Mouse (Mus musculus) limb, embryonic 10.5 days (tissue): ENCODE measurements at regions not wholly inside any gene's neighbourhood (a gene's known extent, or its start where the extent isn't known, plus 50 kb on each side); places are given as distances from the start of the nearest gene placed in this dataset.

Experiments used
- DNase-seq: peaks from one replicate; pipeline ENCODE4 v3.0.0-alpha.2; 2017; ENCODE audit warnings: low spot score
- H3K27ac ChIP-seq: fragments of 300-500 bp; sonication (generic); 2 replicates; pipeline ENCODE4 v1.5.1; 2016; ENCODE audit warnings: mild to moderate bottlenecking
- H3K27me3 ChIP-seq: fragments of 300-500 bp; sonication (generic); 2 replicates; pipeline ENCODE4 v1.6.1; 2016; ENCODE audit warnings: low read depth, mild to moderate bottlenecking; ENCODE audit not compliant: poor library complexity, severe bottlenecking
- H3K36me3 ChIP-seq: fragments of 300-500 bp; sonication (generic); 2 replicates; pipeline ENCODE4 v1.6.1; 2016; ENCODE audit warnings: mild to moderate bottlenecking, moderate library complexity
- H3K4me1 ChIP-seq: fragments of 300-500 bp; sonication (generic); 2 replicates; pipeline ENCODE4 v1.6.1; 2016
- H3K4me3 ChIP-seq: fragments of 300-500 bp; sonication (generic); 2 replicates; pipeline ENCODE4 v1.5.1; 2016; ENCODE audit warnings: mild to moderate bottlenecking, moderate library complexity
- H3K9me3 ChIP-seq: fragments of 300-500 bp; sonication (generic); replicated peaks from 2 replicates; pipeline ENCODE4 v1.6.1; 2016; ENCODE audit warnings: mild to moderate bottlenecking
- WGBS: fragments of 180-500 bp; shearing (Covaris S2); methylation state at CpG from one replicate; pipeline ENCODE4 v1.1.7; 2016; 5-methylcytosine and 5-hydroxymethylcytosine counted together

DNA sequence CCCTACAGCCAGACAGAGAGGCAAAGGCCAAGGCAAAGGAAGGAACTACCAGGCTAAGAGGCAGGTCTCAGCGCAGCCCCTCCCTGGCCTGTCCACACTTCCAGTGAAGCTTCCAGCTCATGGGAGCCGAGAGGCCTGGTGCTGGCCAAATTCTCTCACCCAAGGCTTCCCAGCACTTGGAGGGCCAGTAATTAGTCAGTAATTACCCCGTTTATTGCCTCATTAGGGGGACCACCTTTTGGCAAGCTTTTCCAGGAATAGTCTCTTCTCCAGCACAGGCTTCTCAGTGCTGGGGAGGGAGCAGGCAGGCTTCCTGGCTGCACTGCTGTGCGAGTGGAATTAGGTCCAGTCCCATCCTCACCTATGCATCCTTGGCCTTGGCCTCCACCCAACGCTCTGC lies 252.8 kb upstream of the Nxpe4 start:
- WGBS = 42% methylated on average over 5 of the region's 5 CpGs

GRCm38 (mm10) chr9:47910501-47910906 lies 251.3 kb upstream of the Nxpe4 start:
- Histone ChIP-seq H3K36me3 (no peaks in the 10 kb centered on the region), H3K9me3 (no peaks in the 10 kb centered on the region), H3K27me3 (peaks cover 21% of the 10 kb centered on the region), H3K27ac (no peak overlapping the region), H3K4me1 (peaks cover 21% of the 10 kb centered on the region), H3K4me3 (no peak overlapping the region)
- WGBS = 52% methylated on average over 6 of the region's 6 CpGs
- DNase-seq = no peak

More for the DNA sequence above, 252.8 kb upstream of the Nxpe4 start:
- no peaks in the 10 kb centered on the region for H3K9me3 ChIP-seq
- H3K4me1 ChIP-seq = peaks cover 35% of the 10 kb centered on the region
- peaks cover 21% of the 10 kb centered on the region for H3K27me3 ChIP-seq
- no peaks in the 10 kb centered on the region for H3K36me3 ChIP-seq
- H3K4me3 ChIP-seq = no peak overlapping the region
- no peak overlapping the region for H3K27ac ChIP-seq
- no peak for DNase-seq

DNA sequence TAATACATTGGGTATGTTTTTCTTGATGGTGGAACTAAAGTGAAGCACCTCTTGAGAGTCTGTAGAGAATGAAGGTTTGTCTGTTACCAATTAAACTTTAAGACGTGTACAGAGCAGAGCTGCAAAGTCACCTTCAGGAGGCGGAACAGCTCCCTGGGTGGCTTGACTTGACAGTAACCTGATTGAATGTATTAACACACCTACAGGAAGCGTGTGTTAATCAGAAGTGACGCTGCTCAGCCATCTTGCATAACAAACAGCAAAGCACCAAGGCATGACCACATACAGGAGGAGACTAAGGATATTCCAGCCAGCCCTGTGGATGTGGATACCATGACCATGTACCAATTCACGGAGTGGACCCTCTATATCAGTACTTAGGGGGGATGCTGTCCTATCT lies 249.0 kb upstream of the Nxpe4 start:
- Histone ChIP-seq H3K4me3 (no peak overlapping the region), H3K27me3 (peaks cover 21% of the 10 kb centered on the region), H3K9me3 (no peaks in the 10 kb centered on the region), H3K4me1 (peaks cover 16% of the 10 kb centered on the region), H3K27ac (no peak overlapping the region), H3K36me3 (no peaks in the 10 kb centered on the region)
- DNase-seq = no peak
- WGBS = 71% methylated on average over 5 of the region's 5 CpGs

GRCm38 (mm10) chr9:47935299-47935698 lies 226.5 kb upstream of the Nxpe4 start:
- H3K4me3 ChIP-seq = no peak overlapping the region
- peaks cover 26% of the 10 kb centered on the region for H3K4me1 ChIP-seq
- no peaks in the 10 kb centered on the region for H3K36me3 ChIP-seq
- no peaks in the 10 kb centered on the region for H3K27me3 ChIP-seq
- no peaks in the 10 kb centered on the region for H3K9me3 ChIP-seq
- WGBS = 80% methylated on average over 2 of the region's 2 CpGs
- DNase-seq = peak; percentile 41
- H3K27ac ChIP-seq = no peak overlapping the region

GRCm38 (mm10) chr9:47935957-47936457 lies 225.8 kb upstream of the Nxpe4 start:
- 84% methylated on average over 7 of the region's 7 CpGs for WGBS

GRCm38 (mm10) chr9:47938941-47939710 lies 222.7 kb upstream of the Nxpe4 start:
- H3K27ac ChIP-seq = no peak overlapping the region
- DNase-seq = no peak
- H3K27me3 ChIP-seq = no peaks in the 10 kb centered on the region
- peaks cover 27% of the 10 kb centered on the region for H3K4me1 ChIP-seq
- 82% methylated on average over 14 of the region's 14 CpGs for WGBS
- no peaks in the 10 kb centered on the region for H3K9me3 ChIP-seq
- no peak overlapping the region for H3K4me3 ChIP-seq
- no peaks in the 10 kb centered on the region for H3K36me3 ChIP-seq

More at GRCm38 (mm10) chr9:47935957-47936457, 225.8 kb upstream of the Nxpe4 start:
- Histone ChIP-seq H3K27ac (no peak overlapping the region), H3K4me1 (peaks cover 26% of the 10 kb centered on the region), H3K36me3 (no peaks in the 10 kb centered on the region), H3K4me3 (no peak overlapping the region), H3K9me3 (no peaks in the 10 kb centered on the region), H3K27me3 (no peaks in the 10 kb centered on the region)
- no peak for DNase-seq

GRCm38 (mm10) chr9:47942761-47943583 lies 218.9 kb upstream of the Nxpe4 start:
- Histone ChIP-seq H3K4me3 (no peak overlapping the region), H3K27me3 (no peaks in the 10 kb centered on the region), H3K36me3 (no peaks in the 10 kb centered on the region), H3K27ac (no peak overlapping the region), H3K4me1 (peaks cover 9% of the 10 kb centered on the region), H3K9me3 (no peaks in the 10 kb centered on the region)
- 70% methylated on average over 11 of the region's 11 CpGs for WGBS
- DNase-seq = no peak

DNA sequence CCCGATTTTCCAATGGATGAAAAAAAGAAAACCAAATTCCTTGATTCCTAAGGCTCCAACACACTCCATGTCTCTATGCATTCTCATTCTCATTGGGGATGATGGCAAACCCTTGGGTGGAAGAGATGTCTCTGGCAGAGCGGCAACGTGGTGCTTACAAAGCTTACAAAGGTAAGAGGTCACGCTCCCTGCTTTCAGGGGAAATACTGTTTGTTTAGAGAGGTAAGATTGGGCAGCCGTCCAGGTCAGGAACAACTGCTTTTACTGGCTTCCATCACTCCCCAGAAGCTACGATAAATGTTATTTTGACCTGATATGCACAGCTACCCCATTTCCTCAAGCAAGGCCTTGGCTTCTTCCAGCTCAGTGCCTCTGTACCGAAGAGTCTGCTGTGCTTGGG lies 215.6 kb upstream of the Nxpe4 start:
- no peak for DNase-seq
- no peak overlapping the region for H3K4me3 ChIP-seq
- no peaks in the 10 kb centered on the region for H3K36me3 ChIP-seq
- H3K27me3 ChIP-seq = no peaks in the 10 kb centered on the region
- H3K9me3 ChIP-seq = no peaks in the 10 kb centered on the region
- H3K4me1 ChIP-seq = peaks cover 8% of the 10 kb centered on the region
- no peak overlapping the region for H3K27ac ChIP-seq
- 84% methylated on average over 7 of the region's 7 CpGs for WGBS

- H3K9me3 ChIP-seq = 0 out of 2 replicates have a peak, but pooled peaks cover 2% of the 10 kb centered on the region
- H3K4me3 ChIP-seq = no peak overlapping the region
- no peak for DNase-seq
- 84% methylated on average over 3 of the region's 3 CpGs for WGBS
- peaks cover 46% of the 10 kb centered on the region for H3K4me1 ChIP-seq
- H3K36me3 ChIP-seq = no peaks in the 10 kb centered on the region
- peak overlapping the region; percentile 56; the same call in 1 of the 2 replicates for H3K27ac ChIP-seq
- H3K27me3 ChIP-seq = no peaks in the 10 kb centered on the region
These were observed 203.9 kb upstream of the Nxpe4 start for GRCm38 (mm10) chr9:47957881-47958280.

- no peak overlapping the region for H3K4me3 ChIP-seq
- 97% methylated on average over 6 of the region's 6 CpGs for WGBS
- no peak for DNase-seq
- H3K9me3 ChIP-seq = 0 out of 2 replicates have a peak, but pooled peaks cover 2% of the 10 kb centered on the region
- H3K27ac ChIP-seq = no peak overlapping the region
- H3K4me1 ChIP-seq = peaks cover 56% of the 10 kb centered on the region
- H3K27me3 ChIP-seq = no peaks in the 10 kb centered on the region
- no peaks in the 10 kb centered on the region for H3K36me3 ChIP-seq
These were observed 203.0 kb upstream of the Nxpe4 start for GRCm38 (mm10) chr9:47958861-47959260.

DNA sequence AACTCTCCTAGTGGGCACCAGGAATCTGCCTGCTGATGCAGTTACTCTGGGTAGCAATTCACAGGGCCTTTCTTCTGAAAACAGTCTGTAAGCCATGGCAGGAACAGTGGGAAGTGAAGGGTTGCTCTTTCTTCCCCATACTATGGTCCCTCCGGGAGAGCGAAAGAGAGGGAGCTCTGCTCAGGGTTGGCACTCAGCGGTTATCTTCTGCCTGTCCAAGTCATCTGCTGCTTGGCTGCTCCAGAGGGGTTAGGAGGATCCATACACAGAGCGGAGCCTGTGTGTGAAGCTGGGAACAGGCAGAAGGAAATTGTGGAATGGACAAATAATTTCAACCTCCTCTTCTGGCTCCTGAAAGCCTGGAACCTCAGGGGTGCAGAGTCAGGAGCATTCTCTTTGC lies 200.6 kb upstream of the Nxpe4 start:
- DNase-seq = no peak
- H3K9me3 ChIP-seq = no peaks in the 10 kb centered on the region
- H3K27me3 ChIP-seq = no peaks in the 10 kb centered on the region
- H3K36me3 ChIP-seq = no peaks in the 10 kb centered on the region
- peak overlapping the region; percentile 78 for H3K27ac ChIP-seq
- H3K4me3 ChIP-seq = no peak overlapping the region
- H3K4me1 ChIP-seq = peaks cover 56% of the 10 kb centered on the region
- WGBS = 80% methylated on average over 4 of the region's 4 CpGs

- Histone ChIP-seq H3K4me3 (no peak overlapping the region), H3K4me1 (peaks cover 51% of the 10 kb centered on the region), H3K27me3 (no peaks in the 10 kb centered on the region), H3K27ac (peak overlapping the region; percentile 78), H3K9me3 (no peaks in the 10 kb centered on the region), H3K36me3 (no peaks in the 10 kb centered on the region)
- WGBS = 67% methylated on average over 4 of the region's 4 CpGs
- no peak for DNase-seq
These were observed 199.7 kb upstream of the Nxpe4 start for GRCm38 (mm10) chr9:47962161-47962560.

GRCm38 (mm10) chr9:47962589-47962988 lies 199.2 kb upstream of the Nxpe4 start:
- H3K4me1 ChIP-seq = peaks cover 47% of the 10 kb centered on the region
- no peaks in the 10 kb centered on the region for H3K27me3 ChIP-seq
- peak overlapping the region; percentile 78 for H3K27ac ChIP-seq
- H3K9me3 ChIP-seq = no peaks in the 10 kb centered on the region
- no peak overlapping the region for H3K4me3 ChIP-seq
- WGBS = 56% methylated on average over 4 of the region's 4 CpGs
- DNase-seq = peak; percentile 71
- no peaks in the 10 kb centered on the region for H3K36me3 ChIP-seq
